Mouse (Mus musculus) liver, postnatal 0 days (tissue): ENCODE results near the gene Eloa. TPM values are rescaled to one million over a fixed set of nuclear protein-coding genes. Genes with fewer than 3 reads are reported as not detected.

Source experiments
- ATAC-seq: fragments of 200-750 bp; cut with Nextera tagmentation; 2 replicates; pipeline ENCODE4 v1.8.0; 2017; ENCODE audit warnings: mild to moderate bottlenecking, moderate library complexity
- DNase-seq: peaks from one replicate; pipeline ENCODE4 v3.0.0-alpha.2; 2016
- H3K27ac ChIP-seq: fragments of 300-500 bp; sonication (generic); 2 replicates; pipeline ENCODE4 v1.5.1; 2014; ENCODE audit warnings: antibody characterized with exemption, moderate library complexity, mild to moderate bottlenecking, low read depth
- H3K27me3 ChIP-seq: fragments of 300-500 bp; sonication (generic); 2 replicates; pipeline ENCODE4 v1.6.1; 2014; ENCODE audit warnings: low read length, control low read depth, mixed read lengths; ENCODE audit not compliant: insufficient read depth
- H3K36me3 ChIP-seq: fragments of 300-500 bp; sonication (generic); replicated peaks from 2 replicates; pipeline ENCODE4 v1.6.1; 2014; ENCODE audit warnings: mild to moderate bottlenecking, control low read depth, low read length, moderate library complexity, mixed read lengths; ENCODE audit not compliant: insufficient read depth
- H3K4me1 ChIP-seq: fragments of 300-500 bp; sonication (generic); 2 replicates; pipeline ENCODE4 v1.6.1; 2014; ENCODE audit warnings: antibody characterized with exemption, mild to moderate bottlenecking, control low read depth; ENCODE audit not compliant: insufficient read depth
- H3K4me2 ChIP-seq: fragments of 300-500 bp; sonication (generic); 2 replicates; pipeline ENCODE4 v1.6.1; 2014; ENCODE audit warnings: low read depth, mild to moderate bottlenecking, low read length, moderate library complexity, mixed read lengths
- H3K4me3 ChIP-seq: fragments of 300-500 bp; sonication (generic); 2 replicates; pipeline ENCODE4 v1.5.1; 2014; ENCODE audit warnings: low read depth, low read length
- H3K9ac ChIP-seq: fragments of 300-500 bp; sonication (generic); replicated peaks from 2 replicates; pipeline ENCODE4 v1.6.1; 2014; ENCODE audit warnings: mild to moderate bottlenecking, moderate library complexity
- H3K9me3 ChIP-seq: fragments of 300-500 bp; sonication (generic); 2 replicates; pipeline ENCODE4 v1.6.1; 2016; ENCODE audit warnings: mild to moderate bottlenecking, control low read depth, low read length, mixed read lengths
- CTCF ChIP-seq: sonication (generic); IDR thresholded peaks from 2 replicates; pipeline ENCODE4 v1.5.1; 2016; ENCODE audit warnings: antibody characterized with exemption, low read depth
- EP300 ChIP-seq: IDR thresholded peaks from 2 replicates; pipeline ENCODE4 v1.6.1; 2016; ENCODE audit warnings: antibody characterized with exemption, low read depth, mild to moderate bottlenecking
- WGBS: fragments of 180-500 bp; shearing (Covaris S2); extraction: QIAGEN DNeasy Blood & Tissue Kit; methylation state at CpG from one replicate; pipeline ENCODE4 v1.1.7; 2014; ENCODE audit not compliant: insufficient replicate concordance; 5-methylcytosine and 5-hydroxymethylcytosine counted together
- polyA plus RNA-seq: library from polyadenylated mRNA; unstranded; fragments of >200 nt; fragmentation: Nextera tagmentation; extraction: Ambion mirVana; gene quantifications from 2 replicates; pipeline ENCODE4 v1.2.1, GENCODE M21; 2015

The Eloa gene
- polyA plus RNA-seq, 1 experiment from 2014 or later, result 16.7 TPM

DNA sequence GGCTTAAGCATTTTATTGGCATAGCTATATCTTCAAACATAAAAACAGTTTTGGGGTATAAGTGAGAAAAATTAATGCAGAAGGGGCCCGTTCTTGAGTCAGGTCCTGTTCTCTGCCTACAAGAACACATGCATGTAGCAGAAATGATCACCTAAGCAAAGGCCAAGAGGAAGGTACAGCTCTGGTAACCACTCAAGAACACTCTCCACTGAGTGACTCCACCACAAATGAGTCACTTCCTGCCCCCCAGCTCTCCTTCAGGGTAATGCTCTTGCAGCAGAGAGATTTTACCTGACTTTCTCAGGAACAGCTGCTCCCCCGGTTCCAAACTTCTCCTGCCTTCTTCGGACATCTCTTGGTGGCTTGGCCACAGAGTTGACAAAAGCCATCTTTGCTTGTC, 14.7 kb downstream of the Eloa start:
- H3K36me3 ChIP-seq, result peaks cover 87% of the 10 kb centered on the region
- 71% methylated on average over 3 of the region's 3 CpGs for WGBS

DNA sequence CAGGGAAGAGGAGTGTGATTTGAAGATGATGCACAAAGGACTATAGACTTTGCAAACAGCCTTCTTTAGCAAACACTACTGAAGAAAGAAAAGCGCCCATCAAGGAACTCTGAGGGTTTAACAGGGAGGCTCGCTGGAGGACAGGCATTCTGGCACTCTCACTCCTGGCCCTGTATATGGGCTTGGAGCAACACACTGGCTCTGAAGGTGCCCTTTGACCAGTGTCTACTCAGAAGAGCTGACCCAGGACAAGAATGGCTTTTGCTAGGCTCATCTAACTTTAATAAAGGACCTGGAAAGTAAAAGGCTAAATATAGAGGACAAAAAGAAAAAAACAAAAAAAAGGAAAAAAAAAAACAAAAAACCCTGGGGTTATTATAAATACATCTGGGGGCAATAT, 16.6 kb downstream of the Eloa start:
- peaks cover 69% of the 10 kb centered on the region for H3K36me3 ChIP-seq
- DNase-seq, result no peak
- no peak for TF ChIP-seq CTCF
- TF ChIP-seq EP300, result no peak
- 0 out of 2 replicates have a peak, but pooled peaks cover 5% of the 10 kb centered on the region for H3K4me1 ChIP-seq
- 92% methylated on average over 2 of the region's 2 CpGs for WGBS
- H3K9me3 ChIP-seq, result no peaks in the 10 kb centered on the region
- H3K4me3 ChIP-seq, result no peak overlapping the region
- no peak overlapping the region for H3K9ac ChIP-seq
- H3K27ac ChIP-seq, result no peak overlapping the region
- no peaks in the 10 kb centered on the region for H3K27me3 ChIP-seq
- ATAC-seq, result no peak
- H3K4me2 ChIP-seq, result no peak overlapping the region

More for the DNA sequence above, 14.7 kb downstream of the Eloa start:
- H3K27me3 ChIP-seq, result no peaks in the 10 kb centered on the region
- 0 out of 2 replicates have a peak overlapping the region, but pooled peaks have one; percentile 16 for H3K27ac ChIP-seq
- DNase-seq (no peak), ATAC-seq (no peak)
- no peak overlapping the region for H3K4me2 ChIP-seq
- no peak overlapping the region for H3K9ac ChIP-seq
- H3K4me3 ChIP-seq, result no peak overlapping the region
- TF ChIP-seq CTCF, result no peak
- no peak for TF ChIP-seq EP300
- H3K9me3 ChIP-seq, result no peaks in the 10 kb centered on the region
- H3K4me1 ChIP-seq, result 0 out of 2 replicates have a peak, but pooled peaks cover 5% of the 10 kb centered on the region

DNA sequence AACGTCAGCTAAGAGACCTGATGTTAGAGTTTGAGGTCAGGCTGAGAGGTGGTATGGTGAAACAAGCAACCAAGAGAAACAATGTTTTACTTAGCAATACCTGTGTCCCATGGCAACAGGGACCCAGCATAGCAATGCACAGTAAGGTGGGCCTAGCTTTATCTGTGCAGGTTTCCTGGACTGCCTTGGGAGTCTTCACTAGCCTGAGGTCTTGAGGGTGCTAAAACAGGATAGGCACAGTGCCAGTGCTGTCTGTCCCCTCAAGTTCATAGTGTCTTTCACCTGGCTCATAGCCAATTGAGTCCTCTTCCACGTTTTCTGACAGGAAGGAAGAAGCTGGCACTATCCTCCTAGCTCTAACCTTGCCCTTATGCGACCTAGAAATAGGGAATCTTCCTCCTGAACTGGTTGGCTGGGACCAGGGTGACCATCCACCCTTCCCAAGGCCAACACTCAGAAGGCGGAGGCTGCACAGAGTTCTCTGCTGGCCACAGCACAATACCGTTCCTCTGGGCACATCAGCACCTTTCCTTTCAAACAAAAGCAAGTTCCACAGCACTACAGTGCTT, 17.4 kb downstream of the Eloa start:
- H3K4me3 ChIP-seq, result no peak overlapping the region
- peaks cover 62% of the 10 kb centered on the region for H3K36me3 ChIP-seq
- no peak for ATAC-seq
- no peaks in the 10 kb centered on the region for H3K9me3 ChIP-seq
- no peak overlapping the region for H3K27ac ChIP-seq
- 72% methylated on average over 5 of the region's 5 CpGs for WGBS
- no peaks in the 10 kb centered on the region for H3K4me1 ChIP-seq
- H3K9ac ChIP-seq, result no peak overlapping the region
- TF ChIP-seq CTCF (no peak), EP300 (no peak)
- H3K27me3 ChIP-seq, result no peaks in the 10 kb centered on the region
- H3K4me2 ChIP-seq, result no peak overlapping the region
- DNase-seq, result no peak

DNA sequence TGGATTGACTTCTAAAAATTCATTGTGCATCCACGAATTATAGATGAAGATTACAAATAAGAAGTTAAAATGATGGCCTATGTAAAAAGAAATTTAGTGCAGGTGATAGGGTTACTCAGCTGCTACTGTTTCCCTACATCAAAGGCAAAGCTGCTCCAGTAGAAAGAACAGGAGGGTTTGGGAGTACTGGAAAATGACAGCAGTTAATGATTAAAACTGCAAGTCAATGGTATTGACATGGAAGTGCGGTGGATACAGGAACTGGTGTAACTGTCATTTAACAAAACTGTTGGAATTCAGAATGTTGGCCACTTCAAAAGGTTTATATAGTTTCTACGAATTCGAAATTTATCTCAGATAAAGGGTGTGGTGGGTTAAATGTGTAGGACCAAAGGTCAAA, 26.4 kb downstream of the Eloa start:
- Histone ChIP-seq H3K27ac (peak overlapping the region; percentile 44; the same call in 1 of the 2 replicates), H3K4me1 (0 out of 2 replicates have a peak, but pooled peaks cover 2% of the 10 kb centered on the region), H3K9me3 (no peaks in the 10 kb centered on the region), H3K4me2 (no peak overlapping the region), H3K36me3 (no peaks in the 10 kb centered on the region), H3K9ac (no peak overlapping the region), H3K4me3 (no peak overlapping the region), H3K27me3 (no peaks in the 10 kb centered on the region)
- 63% methylated on average over 4 of the region's 4 CpGs for WGBS
- TF ChIP-seq CTCF (no peak), EP300 (no peak)
- DNase-seq (no peak), ATAC-seq (peak; percentile 59; the same call in 1 of the 2 replicates)

DNA sequence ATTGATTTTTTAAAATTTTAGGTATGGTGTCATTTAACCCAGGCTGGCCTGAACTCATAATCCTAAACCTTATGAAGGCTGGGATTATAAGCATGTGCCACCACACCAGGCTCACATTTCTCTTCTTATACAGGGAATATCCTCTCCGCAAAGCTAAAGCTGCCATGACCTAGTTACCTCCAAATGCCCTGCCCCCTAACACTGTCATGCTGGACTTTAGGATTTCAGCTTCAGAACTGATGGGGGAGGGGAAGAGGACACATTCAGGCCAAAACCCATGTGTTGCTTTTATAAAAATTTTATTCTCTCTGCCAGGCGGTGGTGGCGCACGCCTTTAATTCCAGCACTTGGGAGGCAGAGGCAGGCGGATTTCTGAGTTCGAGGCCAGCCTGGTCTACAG, 27.6 kb downstream of the Eloa start:
- TF ChIP-seq EP300 (no peak), CTCF (no peak)
- DNase-seq (no peak), ATAC-seq (peak; percentile 70)
- Histone ChIP-seq H3K4me3 (no peak overlapping the region), H3K27me3 (no peaks in the 10 kb centered on the region), H3K4me2 (no peak overlapping the region), H3K9ac (no peak overlapping the region), H3K9me3 (no peaks in the 10 kb centered on the region), H3K4me1 (0 out of 2 replicates have a peak, but pooled peaks cover 2% of the 10 kb centered on the region), H3K27ac (peak overlapping the region; percentile 51), H3K36me3 (no peaks in the 10 kb centered on the region)
- WGBS, result 92% methylated on average over 6 of the region's 6 CpGs

DNA sequence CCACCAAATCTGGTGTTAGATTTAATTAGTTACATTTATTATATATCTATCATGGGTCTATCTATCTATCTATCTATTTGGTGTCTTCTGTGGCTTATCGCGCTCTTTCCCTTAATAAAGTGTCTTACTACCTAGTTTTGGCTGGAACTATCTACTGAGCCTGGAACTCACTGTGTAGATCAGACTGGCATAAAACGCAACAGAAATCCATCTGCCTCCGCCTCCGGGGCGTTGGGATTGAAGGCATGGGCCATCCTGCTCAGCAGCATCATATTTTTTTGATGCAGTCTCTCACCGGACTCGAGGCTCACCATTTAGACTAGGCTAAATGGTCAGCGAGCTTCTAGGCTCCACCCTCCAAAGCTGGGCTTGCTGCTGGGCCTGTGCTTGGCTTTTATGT, 33.8 kb downstream of the Eloa start:
- 74% methylated on average over 9 of the region's 9 CpGs for WGBS
- H3K9ac ChIP-seq, result peak overlapping the region; percentile 100
- DNase-seq, result no peak
- H3K27me3 ChIP-seq, result no peaks in the 10 kb centered on the region
- peak overlapping the region; percentile 91 for H3K4me2 ChIP-seq
- H3K36me3 ChIP-seq, result peaks cover 21% of the 10 kb centered on the region
- peak overlapping the region; percentile 98 for H3K4me3 ChIP-seq
- H3K9me3 ChIP-seq, result no peaks in the 10 kb centered on the region
- peak overlapping the region; percentile 96 for H3K27ac ChIP-seq
- H3K4me1 ChIP-seq, result peaks cover 21% of the 10 kb centered on the region
- no peak for TF ChIP-seq EP300
- no peak for TF ChIP-seq CTCF
- no peak for ATAC-seq
